Mouse (Mus musculus): ENCODE results near the gene Afdn.

Afdn gene

DNA sequence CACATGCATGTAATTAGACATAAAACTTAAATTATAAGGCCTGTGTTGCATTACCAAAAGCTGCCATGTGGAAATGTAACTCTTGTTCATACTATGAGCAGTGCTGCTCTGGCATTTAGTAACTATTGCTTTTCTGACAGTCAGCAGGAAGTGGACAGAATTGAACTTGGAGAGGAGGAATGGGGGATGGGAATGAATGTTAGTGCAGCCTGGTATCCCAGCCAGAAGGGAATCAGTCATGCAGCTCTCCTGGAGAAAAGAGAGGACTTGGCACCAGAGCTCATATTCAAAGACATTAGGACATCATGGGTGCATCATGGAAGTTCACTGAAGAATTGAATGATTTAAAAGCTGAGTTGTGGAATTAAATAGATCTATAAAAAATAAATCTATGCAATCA lies 117.1 kb downstream of the Afdn start:
- TF ChIP-seq GATA4 (IDR thresholded peaks at IDR 0.05; ENCODE audit: insufficient replicate concordance, low read length) = no peak

DNA sequence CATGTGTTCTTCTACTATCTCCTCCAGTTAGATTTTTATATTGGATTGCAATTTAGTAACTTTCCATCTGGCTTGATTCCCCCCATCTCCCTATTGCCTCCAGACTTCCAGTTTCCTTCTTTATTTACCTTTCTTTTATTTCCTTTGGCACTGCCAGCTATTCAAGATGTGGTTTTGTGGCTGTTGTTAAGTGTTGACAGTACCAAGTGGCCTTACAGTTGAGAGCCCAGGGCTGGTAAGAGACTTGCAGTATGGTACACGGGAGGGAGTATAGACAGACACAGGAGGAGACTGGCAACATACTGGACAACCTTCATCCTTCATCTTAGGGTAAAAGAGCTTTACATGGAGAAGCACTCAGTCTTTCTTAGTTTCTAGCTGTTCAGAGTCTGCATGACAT lies 119.4 kb downstream of the Afdn start:
- TF ChIP-seq GATA4 (IDR thresholded peaks at IDR 0.05; ENCODE audit: insufficient replicate concordance, low read length) = no peak

DNA sequence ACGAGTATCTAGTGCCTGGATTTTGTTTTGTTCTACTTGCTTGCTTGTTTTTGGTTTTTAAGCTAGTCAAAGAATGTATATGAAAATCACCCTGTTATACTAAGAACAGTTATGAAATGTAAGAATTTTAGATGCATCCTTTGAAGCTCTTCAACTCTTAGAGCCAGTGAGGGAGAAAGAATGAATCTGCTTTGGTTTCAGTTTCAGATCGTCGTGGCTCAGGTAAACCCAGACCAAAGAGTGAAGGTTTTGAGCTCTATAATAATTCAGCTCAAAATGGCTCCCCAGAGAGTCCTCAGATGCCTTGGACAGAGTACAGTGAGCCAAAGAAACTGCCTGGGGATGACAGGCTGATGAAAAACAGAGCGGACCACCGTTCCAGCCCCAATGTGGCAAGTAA lies 123.2 kb downstream of the Afdn start:
- TF ChIP-seq GATA4 (IDR thresholded peaks at IDR 0.05; ENCODE audit: insufficient replicate concordance, low read length) = no peak

DNA sequence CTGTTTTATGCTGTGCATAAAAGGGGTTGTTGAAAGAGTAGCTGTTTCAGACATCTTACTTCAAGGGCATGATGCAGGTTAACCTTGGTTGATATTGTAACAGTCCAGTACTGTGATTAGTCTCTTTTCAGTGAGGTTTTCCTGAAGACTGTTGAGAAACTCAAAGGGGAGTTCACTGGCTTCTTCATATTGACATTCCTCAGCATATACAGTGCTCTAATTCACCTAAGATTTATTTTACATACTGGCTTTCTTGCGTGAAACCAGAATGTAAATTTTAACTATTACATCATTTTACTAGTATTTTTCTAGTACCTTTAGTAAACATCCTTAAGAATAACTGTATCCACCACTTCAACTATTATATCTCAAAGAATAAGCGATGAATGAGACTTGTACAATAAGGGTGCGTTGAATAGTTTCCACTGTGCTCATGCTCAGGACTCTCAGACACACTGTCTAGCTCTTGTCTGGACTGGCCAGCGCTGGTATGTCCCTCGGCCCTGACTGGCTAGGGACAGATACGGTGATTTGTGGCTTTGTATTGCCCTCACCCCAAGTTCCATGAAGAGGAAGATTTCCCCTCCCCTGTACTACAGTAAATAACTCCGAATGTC lies 129.6 kb downstream of the Afdn start:
- TF ChIP-seq GATA4 (IDR thresholded peaks at IDR 0.05; ENCODE audit: insufficient replicate concordance, low read length) = no peak

DNA sequence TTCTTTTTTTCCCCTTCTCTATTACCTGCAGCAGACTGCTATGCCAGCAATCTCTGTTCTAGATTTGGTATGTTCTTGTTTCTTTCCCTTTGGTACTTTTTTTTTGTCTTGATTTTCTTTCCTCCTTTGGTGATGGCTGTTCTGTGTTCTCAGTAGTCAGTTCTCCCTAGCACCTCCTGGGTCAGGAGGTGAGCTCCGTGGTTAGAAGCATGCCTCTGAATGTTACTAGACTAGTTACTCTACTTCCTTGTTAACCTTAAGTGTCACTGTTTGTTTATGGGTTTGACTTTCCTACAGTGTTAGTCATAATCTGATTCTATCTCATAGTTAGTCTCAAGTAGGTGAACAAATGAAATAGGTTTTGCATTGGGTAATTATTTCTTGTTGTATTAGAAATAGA lies 130.6 kb downstream of the Afdn start:
- TF ChIP-seq GATA4 (IDR thresholded peaks at IDR 0.05; ENCODE audit: insufficient replicate concordance, low read length) = no peak

DNA sequence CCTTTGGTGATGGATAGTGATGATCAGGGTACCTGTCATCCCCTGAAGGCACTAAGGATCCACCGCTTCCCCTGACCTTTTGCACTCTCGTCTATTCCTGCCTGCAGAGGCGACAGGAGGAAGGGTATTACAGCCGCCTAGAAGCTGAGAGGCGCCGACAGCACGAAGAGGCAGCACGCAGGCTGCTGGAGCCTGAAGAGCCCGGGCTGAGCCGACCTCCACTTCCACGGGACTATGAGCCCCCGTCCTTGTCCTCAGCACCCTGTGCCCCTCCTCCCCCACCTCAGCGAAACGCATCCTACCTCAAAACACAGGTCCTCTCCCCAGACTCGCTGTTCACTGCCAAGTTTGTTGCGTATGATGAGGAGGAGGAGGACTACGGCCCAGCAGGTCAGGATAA lies 138.5 kb downstream of the Afdn start:
- TF ChIP-seq GATA4 (IDR thresholded peaks at IDR 0.05; ENCODE audit: insufficient replicate concordance, low read length) = no peak

DNA sequence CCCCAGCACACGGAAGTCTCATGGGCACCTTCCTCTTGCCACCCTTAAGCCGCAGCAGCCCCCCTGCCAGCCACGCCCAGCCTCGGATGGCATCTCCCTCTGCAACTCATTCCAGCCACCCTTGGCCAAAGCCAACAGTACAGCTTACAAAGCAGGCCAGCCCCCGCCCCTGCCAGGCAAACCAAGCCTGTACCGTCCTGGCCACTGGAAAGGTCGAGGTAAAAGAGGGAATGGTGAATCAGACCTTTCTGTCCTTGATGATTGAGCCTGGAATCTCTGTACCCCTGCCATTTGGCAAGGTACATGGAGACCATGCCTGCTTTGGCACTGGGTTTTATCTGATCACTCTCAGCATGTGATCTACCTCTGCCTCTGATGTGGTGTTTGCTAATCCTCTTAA lies 138.9 kb downstream of the Afdn start:
- TF ChIP-seq GATA4 (IDR thresholded peaks at IDR 0.05; ENCODE audit: insufficient replicate concordance, low read length) = no peak

DNA sequence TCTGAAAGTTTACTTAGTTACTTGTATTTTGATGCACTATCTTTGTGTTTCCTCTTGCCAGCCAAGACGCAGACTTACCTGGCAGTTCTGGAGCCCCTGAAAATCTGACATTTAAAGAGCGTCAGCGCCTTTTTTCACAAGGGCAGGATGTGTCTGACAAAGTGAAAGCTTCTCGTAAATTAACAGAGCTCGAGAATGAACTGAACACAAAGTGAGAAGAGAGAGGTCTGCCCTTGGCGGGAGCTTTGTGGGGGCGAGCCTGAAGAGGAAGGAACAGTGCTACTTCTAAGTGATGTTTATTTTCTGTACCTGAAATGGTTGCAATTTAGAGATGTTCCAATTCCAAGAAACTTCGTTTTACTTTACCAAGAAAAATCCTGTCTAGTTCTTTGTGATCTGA lies 143.5 kb downstream of the Afdn start:
- no peak for TF ChIP-seq GATA4 (IDR thresholded peaks at IDR 0.05; ENCODE audit: insufficient replicate concordance, low read length)

DNA sequence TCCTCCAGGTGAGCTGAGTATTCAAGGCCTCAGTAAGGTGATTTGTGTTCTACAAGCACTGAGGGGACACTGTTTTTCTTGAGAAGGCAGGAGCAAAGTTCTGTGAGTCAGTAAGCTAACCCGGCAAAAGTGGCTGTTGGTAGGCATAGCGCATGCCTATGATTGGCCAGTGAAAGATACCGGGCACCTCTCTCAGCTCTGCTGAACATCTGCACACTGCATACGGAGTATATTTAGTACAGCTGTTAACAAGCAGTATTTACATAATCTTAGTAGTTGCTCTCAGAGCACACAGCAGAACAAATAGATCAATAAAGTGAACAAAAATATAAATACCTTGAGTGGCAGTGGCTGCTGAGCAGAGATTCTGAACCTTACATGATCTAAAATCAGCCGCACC lies 146.7 kb downstream of the Afdn start:
- no peak for TF ChIP-seq GATA4 (IDR thresholded peaks at IDR 0.05; ENCODE audit: insufficient replicate concordance, low read length)

DNA sequence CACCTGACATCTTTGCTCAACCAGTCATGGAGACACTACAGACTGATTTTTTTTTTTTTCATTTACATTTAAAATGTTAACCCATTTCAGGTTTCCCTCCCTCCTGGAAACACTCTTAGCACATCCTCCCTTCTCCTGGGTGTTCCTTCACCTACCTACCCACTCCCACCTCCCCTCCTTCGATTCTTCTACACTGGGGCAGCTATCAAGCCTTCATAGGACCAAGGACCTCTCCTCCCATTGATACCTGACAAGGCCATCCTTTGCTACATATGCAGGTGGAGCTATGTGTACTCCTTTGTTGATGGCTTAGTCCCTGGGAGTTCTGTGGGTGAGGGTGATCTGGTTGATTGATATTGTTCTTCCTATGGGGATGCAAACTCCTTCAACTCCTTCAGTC lies 147.3 kb downstream of the Afdn start:
- TF ChIP-seq GATA4 (IDR thresholded peaks at IDR 0.05; ENCODE audit: insufficient replicate concordance, low read length) = no peak

DNA sequence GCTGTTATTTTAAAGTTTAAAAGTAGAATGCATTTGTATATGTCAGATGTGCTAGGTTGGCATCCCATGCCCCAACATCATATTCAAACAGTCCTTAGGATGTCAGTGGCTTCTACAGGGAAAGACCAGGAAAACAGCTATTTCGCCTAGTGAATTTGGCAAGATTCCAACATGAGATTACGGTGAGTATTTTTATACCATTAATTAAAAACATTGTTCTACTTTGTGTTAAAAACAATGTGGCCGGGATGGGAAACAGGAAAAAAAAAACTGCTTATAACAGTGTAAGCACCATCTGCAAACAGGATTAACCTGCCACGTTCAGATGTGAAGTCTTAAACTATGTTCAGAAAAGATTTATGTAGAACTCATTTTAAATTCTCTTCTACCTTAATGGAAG lies 153.6 kb downstream of the Afdn start:
- no peak for TF ChIP-seq GATA4 (IDR thresholded peaks at IDR 0.05; ENCODE audit: insufficient replicate concordance, low read length)

DNA sequence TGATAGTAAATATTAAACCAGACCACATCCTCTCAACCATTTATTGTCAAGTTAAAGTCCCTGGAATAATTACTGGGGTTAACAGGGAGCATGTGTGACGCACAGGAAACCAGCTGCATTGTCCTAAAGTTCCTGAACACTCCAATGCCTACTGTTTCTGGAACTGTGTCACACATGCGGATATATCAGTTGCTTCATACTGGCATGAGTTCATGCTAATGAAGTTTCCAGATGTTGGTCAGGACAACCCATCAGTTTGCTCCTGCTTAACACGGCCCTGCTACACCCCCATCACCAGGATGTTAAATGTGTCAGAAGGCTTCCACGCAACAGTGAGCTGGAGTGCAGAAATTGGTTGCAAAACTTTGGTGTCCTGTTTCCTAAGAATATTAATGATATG lies 154.2 kb downstream of the Afdn start:
- no peak for TF ChIP-seq GATA4 (IDR thresholded peaks at IDR 0.05; ENCODE audit: insufficient replicate concordance, low read length)

DNA sequence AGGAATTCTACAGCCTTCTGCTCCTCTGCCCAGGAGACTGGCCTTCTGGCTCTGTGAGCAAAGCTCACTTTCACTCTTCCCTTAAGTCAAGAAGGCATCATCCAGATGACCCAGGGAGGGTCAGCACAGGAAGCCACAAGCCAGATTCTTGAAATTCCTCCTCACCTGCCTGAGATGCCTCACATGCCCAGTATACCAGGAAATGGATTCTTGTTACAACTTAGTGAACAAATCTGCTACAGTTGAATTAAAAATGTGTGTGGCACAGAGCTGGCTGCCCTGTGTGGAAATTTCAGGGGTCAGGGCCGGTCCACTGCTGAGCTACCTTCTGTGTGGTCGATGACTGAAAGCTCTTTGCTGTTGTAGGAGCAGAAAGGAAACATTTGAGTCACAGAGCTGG lies 160.4 kb downstream of the Afdn start:
- no peak for TF ChIP-seq GATA4 (IDR thresholded peaks at IDR 0.05; ENCODE audit: insufficient replicate concordance, low read length)

DNA sequence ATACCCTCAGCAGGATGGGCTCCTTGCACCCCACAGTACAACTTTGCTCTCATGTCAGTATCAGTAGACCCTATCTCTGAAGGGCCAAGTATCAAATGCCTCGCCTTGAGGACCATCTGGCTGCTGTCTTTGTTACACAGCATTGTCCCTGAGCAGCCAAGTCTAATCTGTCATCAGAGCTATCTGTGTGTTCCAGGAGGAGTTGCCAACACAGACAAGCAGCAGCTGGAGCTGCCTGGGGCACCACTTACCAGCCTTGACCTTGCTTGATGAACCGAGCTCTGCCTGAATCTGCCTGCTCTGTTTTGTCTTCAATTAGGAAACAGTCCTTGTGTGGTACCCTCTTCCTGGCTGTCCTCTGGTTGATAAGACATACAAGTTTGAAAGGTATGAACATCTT lies 163.1 kb downstream of the Afdn start:
- no peak for TF ChIP-seq GATA4 (IDR thresholded peaks at IDR 0.05; ENCODE audit: insufficient replicate concordance, low read length)

DNA sequence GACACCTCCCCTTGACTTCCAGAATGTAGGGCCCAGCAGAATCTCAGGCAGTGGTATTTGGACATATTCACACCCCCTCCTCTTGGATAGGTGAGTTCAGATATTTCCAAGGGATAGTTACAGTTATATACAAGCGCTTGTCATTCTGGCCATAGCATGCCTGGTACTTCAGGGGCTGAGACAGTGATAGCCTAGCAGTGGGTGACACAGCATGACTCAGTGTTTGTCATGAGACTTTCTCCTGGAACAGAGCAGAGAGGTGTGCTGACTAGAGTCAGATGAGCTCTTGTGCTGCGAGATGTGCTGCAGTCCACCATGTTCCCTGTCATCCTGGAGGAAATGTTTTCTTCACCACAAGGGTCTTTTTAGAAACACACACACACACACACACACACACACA lies 164.2 kb downstream of the Afdn start:
- TF ChIP-seq GATA4 (IDR thresholded peaks at IDR 0.05; ENCODE audit: insufficient replicate concordance, low read length) = no peak

DNA sequence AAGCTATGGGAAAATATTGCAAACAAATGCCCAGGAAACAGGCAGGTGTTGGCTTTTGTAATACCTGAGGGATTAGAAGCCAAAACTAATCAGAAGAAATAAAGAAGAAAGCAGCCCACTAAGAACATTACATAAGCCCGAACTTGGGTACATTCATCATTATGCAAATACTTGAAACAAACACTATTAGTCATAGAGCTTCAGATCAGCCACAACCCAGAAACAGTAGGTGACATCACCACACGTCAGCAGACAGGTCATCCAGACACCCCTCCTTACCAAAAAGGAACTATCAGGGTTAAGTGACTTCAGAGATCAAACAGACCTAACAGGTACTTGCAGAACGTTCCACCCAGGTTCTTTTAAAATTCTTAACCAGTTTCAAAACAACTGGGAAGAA lies 165.6 kb downstream of the Afdn start:
- TF ChIP-seq GATA4 (IDR thresholded peaks at IDR 0.05; ENCODE audit: insufficient replicate concordance, low read length) = no peak

DNA sequence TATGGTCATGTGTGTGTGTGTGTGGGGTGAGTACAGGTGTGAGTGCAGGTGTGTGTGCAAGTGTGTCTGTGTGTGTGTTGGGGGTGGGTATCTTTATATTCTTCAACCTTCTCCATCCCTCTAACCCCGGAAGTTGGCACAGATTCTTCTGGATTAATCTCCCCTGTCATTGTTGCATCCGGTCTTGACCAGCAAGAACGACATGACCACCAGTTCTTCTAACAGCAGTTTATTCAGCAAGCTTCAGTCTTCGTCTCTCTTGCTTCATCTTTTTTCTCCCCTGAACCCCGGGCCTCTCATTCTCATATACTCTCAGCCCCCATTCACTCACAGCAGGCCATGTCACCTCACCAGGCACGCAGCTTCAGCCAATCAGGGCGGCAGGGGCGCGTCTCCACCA lies 170.1 kb downstream of the Afdn start:
- no peak for TF ChIP-seq GATA4 (IDR thresholded peaks at IDR 0.05; ENCODE audit: insufficient replicate concordance, low read length)

DNA sequence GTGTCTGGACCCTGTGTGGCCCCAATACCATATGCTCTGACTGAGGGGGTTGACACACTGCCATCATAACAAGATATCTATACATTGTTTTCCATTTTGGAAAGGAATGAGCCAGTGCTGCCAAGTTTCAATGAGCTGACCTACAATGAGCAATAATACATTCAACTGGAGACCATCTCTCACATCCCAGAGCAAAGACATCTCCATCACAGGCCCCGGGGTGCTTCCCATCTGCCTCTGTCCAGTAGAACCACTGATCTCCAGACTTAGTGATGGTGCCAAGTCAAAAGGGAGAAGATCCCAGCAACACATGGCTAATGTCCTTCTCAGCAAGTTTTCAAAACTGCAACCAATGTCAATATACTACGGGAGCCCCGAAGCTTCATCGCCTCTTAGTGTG lies 177.4 kb downstream of the Afdn start:
- no peak for TF ChIP-seq GATA4 (IDR thresholded peaks at IDR 0.05; ENCODE audit: insufficient replicate concordance, low read length)

Measured in liver, adult (tissue).